Mouse (Mus musculus) bone marrow macrophage, adult 2 months (primary cell): ENCODE data around the gene Rapgef2.

Experiments
- CTCF ChIP-seq: IDR thresholded peaks from 2 replicates; pipeline ENCODE4 v1.5.1; 2012; ENCODE audit warnings: low read depth, mild to moderate bottlenecking, low read length, moderate library complexity
- POLR2A ChIP-seq: IDR thresholded peaks from 2 replicates; pipeline ENCODE4 v1.6.1; 2012; ENCODE audit warnings: mild to moderate bottlenecking, low read depth, low read length, borderline replicate concordance

DNA sequence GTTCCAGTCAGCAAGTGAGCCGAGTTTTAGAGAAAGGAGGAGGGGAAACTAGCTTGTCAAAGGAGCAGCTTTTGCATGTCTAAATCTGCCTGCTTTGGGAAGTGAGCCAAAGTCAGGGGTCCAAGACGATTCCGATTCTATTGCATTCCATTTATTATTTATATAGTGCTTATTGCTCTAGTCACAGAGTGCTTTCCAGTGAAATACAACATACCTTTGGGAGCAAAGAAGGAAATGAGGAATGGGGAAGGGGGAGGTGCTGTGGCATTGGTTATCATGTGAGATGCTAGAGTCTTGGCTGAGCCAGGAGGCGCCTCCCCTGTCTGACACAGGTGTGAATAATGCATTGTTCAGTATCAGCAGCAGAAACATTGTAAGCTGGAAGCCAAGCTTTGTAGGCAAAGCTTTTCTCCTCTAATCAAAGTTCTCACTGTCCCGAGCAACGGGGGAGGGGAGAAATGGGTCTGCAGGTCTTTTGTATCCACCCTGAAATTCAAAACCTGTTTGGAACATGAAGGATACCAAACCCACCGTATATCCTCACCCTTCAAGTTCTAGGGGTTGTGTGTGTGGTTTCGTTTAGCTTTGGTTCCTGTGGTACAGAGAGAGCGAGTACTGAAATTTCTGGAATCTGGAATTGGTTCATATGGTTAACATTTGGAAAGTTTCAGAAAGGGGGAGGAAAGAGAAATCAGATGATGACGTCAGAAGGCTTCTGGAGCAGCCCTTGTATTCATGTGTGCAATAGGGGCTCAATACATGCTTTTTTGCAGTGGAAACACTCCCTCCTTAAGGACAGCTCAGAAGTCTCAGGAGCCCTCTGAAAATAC is 38.6 kb upstream of the Rapgef2 start:
- TF ChIP-seq POLR2A = no peak
- no peak for TF ChIP-seq CTCF
